Mouse (Mus musculus) embryo, embryonic 11.5 days (tissue): ENCODE measurements at regions not wholly inside any gene's neighbourhood (a gene's known extent, or its start where the extent isn't known, plus 50 kb on each side); places are given as distances from the start of the nearest gene placed in this dataset.

ENCODE experiments used
- DNase-seq: peaks from one replicate; pipeline ENCODE4 v3.0.0-alpha.2; 2012; ENCODE audit warnings: low read depth, low spot score

DNA sequence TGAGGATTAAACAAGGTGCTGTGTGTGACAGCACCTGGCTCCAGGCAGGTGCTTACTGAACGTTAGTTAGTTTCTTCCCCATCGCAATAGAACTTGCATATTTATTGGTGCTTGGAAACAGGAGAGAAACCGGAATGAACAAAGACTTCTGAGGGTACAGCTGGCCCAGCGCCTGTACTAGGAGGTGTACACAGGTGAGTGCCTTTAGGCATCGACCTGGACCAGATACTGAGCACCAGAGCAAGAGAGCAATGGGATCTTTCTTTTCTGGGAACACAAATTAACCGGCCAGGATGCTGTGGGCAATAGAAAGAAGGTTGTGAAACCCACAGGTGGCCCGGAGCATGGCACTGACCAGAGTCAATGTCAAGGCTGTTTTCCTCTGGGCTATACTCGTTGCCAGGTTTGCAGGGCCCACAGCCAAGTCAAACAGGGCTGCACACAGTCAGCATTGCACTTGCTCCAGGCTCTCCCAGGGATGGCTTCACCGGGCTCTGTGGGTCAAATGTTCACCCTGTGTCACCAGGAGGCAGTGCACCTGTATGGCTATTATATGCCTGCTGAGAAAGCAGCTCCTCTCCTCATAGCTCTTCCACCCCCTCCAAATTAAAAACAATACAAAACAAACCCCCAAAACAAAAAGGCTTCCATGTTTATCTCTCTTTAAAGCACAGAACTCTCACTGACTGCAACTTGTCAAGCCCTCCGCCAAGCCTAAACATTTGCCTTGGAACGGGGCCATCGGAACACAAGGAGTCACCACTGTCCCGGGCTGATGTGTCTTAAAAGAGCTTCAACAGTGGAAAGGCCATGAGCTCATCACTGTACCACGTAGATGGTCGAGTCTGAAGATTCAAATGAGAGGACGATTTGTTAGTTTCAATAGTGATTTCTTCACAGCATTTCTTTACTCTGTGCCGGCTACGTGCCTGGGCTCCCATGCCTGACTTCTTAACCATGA lies 629.1 kb downstream of the Rnf144a start:
- no peak for DNase-seq

DNA sequence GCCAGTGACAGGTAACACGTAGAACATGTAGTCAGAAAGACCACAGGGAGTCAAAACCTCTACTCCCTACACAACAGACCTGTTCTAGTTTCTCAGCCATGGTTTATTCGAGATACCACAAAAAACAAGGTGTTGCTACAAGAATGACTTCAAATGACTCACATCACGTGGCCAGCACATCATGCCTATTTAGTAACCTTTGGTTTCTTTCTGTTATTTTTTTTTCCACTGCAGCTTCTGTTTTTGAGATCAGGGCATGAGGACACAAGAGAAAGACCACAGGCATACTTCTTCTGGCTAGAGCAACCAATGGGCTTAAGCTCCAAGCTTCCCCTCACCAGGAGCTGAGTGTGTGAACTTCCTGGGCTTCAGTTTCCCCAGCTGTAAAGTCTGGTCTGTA lies 630.7 kb downstream of the Rnf144a start:
- DNase-seq = no peak

DNA sequence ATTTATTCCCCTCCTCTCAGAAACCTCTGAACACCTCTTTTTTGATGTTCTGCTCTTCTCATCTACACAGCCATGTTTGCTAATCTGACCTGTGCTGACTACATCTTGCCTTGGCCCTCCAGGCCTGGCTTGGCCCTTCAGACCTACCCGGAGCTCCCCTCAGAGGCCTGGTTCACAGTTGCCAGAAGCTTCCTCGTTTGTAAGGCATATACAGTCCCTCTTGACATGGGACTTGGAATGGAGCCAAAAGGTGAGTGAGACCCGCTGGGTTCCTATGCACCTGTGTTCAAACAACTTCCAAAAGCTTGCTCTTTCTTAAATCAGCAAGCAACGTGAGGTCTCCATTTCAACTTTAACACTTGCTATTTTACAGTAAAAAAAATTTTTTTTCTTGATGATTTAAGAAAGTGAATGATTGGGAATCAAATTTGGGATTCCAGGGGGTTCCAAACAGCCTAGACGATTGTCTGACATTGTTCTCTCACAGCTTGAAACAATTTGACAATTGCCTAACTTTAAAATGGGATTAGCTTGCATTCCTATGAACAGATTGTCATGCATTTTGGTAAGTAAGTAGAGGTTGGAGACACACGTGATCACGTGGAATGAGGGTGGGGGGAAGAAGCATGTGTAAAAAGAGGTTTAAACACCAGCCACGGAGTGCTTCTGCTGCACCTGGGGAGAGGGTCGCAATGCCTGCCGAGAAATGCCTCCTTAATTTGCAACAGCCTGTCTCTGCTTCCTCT lies 631.9 kb downstream of the Rnf144a start:
- no peak for DNase-seq

DNA sequence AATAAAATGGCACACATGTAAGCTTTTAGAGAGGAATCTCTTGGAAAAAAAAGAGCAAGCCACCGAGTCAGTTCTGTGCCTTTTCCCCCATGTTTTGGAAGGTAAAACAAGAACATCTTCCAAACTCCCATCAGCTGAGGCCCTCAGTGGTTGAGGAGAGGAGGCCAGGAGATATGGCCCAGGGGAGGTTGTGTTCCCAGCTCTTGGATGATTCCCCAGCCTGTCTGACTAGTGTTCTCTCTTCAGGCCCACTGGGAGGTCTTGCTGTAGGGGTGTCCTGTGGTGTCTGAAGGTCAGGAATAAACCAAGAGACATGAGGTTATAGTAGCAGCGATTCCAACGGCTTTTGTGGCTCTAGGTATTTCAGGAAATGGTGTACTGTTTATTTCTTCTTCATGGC lies 643.2 kb downstream of the Rnf144a start:
- DNase-seq = no peak

- DNase-seq = no peak
Observed at GRCm38 (mm10) chr12:25768644-25769043, 646.4 kb downstream of the Rnf144a start.

GRCm38 (mm10) chr12:25763061-25763460 lies 652.0 kb downstream of the Rnf144a start:
- DNase-seq = no peak

GRCm38 (mm10) chr12:25757014-25757413 lies 658.0 kb downstream of the Rnf144a start:
- DNase-seq = no peak

- no peak for DNase-seq
Observed at GRCm38 (mm10) chr12:25733801-25734200, 636.9 kb upstream of the Id2 start.

GRCm38 (mm10) chr12:25725774-25726173 lies 628.8 kb upstream of the Id2 start:
- no peak for DNase-seq

DNA sequence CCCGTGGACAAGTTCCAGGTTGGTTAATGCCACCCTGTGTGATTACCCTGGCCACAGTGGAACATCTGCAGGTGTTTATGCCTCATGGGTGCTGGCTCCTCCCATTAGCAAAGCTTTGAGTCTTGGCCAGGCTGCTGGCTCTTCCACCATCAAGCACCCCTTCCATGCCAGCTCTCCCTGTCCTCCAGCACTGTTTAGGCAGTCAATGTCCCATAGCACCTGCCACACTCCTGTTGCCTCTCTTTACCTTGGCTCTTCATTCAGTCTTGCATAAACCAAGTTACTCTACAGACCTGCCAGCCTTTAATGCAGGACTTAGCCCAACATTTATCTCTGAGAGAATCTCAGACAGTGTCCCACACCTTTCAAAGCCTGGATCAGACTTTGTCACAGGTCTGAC lies 614.2 kb upstream of the Id2 start:
- no peak for DNase-seq

DNA sequence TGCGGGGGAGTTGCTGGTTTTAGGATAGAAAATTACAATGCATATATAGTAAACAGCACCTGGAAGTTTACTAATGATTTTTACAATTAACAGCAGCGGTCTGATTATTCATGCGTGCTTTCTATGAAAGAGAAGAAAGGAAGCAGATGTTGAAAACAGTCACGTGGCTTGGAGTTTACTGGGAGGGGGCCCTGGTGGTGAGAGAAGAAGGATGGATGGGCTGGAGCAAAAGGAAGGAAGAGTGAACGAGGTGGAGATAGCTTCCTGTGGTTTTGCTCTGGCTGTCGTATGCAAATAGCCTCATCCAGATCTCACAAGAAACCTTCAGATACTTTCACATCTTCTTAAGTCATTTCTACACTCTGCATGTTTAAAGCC lies 606.1 kb upstream of the Id2 start:
- no peak for DNase-seq

DNA sequence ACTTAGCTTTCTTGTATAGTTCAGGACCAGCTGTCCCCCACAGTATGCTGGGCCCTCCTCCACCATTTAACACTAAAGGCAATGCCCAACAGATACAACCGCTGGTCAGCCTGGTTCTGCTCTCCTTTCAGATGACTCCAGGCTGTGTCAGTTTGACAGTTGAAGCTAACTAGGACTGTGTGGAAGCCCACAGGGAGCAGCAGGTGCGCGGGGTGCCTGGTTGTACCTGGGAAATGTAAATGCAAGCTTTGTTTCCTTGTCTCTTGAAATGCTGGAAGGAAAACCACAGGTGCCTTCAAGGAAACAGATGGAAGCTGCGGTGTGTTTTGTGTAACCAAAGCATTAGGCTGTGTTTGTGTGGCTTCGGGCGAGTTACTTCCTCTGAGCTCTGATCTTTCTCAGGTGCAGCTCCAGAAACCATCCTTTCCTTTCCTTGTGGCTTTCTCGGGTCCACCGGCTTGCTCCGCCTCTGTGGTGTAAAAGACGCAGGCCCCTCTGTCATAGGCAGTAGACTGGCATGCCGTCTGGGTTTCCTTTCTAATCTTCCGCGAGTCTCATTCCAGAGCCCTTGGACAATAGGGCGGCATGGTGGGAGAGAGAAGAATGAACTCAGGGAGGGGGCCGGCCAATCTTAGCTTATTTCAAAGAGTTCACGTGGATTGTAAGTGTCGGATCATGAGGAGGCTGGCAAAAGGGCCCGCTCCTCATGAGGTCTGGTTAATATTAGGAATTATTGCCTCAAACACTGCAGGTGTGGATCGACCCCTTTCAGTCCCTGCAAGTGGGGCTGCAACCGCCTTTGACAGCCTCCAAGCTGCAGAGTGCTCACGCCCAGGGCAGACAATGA lies 605.5 kb upstream of the Id2 start:
- DNase-seq = no peak

- DNase-seq = no peak
Observed at GRCm38 (mm10) chr12:25687063-25687462, 590.1 kb upstream of the Id2 start.

DNA sequence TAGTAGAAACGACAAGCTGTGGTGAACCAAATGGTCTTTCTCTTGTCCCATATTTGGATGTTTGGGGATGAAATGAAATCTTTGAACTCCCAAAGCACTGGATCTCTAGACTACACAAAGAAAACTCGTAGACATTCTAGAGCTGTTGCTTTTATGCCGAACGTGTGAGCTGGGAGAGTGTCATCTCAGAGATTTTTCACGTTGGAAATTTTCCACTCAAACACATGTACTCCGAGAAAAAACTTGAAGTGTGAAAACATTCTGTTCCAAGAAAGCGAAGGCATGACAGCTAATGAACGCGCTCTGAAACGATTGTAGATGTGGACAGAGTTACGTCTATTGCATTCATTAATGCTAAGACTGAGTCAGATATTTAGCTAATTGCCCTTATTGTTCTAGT lies 579.7 kb upstream of the Id2 start:
- DNase-seq = no peak

- no peak for DNase-seq
Observed at GRCm38 (mm10) chr12:25668336-25668735, 571.4 kb upstream of the Id2 start.

- no peak for DNase-seq
Observed at GRCm38 (mm10) chr12:25654456-25654855, 557.5 kb upstream of the Id2 start.

DNA sequence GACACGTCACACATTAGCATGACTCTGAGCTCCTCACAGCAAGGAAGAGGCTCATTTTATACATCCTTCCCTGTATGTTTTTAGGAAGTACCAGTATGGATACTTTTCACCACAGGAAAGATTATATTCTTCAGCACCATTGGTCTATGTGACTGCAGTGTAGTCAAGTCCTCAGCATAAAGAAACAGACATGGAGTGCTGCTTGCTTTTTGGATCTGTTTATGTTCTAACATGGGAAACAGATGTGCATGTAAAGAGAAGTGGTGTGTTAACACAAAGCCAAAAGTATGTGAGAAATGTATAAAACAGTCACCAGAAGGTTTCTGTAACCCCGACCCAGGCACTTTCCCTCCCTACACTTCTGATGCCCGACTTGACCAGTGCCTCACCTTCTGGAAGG lies 553.3 kb upstream of the Id2 start:
- DNase-seq = no peak

GRCm38 (mm10) chr12:25628081-25628480 lies 531.1 kb upstream of the Id2 start:
- no peak for DNase-seq

GRCm38 (mm10) chr12:25625858-25626257 lies 528.9 kb upstream of the Id2 start:
- no peak for DNase-seq

- no peak for DNase-seq
Observed at GRCm38 (mm10) chr12:25623449-25623848, 526.5 kb upstream of the Id2 start.

DNA sequence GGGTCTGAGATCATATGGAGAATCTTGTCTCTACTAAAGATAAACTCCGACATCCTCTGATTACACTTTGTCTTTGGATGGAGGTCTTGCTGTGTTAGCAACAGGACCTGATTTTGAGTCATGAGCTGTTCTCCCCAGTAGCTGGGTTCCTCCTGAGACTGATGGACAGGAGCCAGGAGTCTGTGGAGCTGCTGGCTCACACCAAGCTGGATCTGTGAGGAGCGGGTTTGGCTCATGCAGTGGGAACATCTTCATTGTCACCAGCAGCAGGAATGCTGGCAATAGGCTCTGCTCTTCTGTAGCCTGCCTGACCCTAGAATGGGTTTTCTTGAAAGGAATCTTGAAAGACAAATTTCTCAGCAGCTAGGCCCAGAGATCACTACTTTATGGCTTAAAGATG lies 524.2 kb upstream of the Id2 start:
- DNase-seq = no peak

DNA sequence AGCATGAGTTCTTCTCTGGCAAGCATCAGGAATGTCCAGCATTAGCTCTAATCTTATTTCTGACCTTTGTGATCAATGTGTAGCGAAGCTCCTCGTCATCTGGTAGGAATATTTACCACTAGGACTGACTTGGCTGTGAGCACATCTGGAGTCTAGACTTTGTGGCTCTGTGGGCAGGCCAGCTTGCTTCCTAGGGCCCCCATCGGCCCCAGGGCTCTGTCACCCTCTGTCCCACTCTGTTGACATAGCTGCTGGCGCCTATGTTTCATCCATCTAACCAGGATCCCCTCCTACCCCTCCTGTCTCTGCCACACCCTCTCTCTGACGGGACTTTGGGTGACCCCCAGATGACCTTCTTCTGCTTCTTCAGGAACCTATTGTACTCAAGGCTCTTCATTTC lies 520.6 kb upstream of the Id2 start:
- DNase-seq = peak; percentile 2
